Mouse (Mus musculus): ENCODE data around the gene Car10. TPM values are rescaled to one million over a fixed set of nuclear protein-coding genes. Genes with fewer than 3 reads are reported as not detected.

Car10 gene
- polyA plus RNA-seq, 1 experiment from 2014 or later = 0.05 TPM

GRCm38 (mm10) chr11:93098933-93099381 lies 1.1 kb downstream of the Car10 start:
- WGBS = under 1% methylated on average over 35 of the region's 37 CpGs
- Histone ChIP-seq H3K36me3 (ENCODE audit: control insufficient read depth, insufficient read depth, low read length) (no peaks in the 10 kb centered on the region), H3K9me3 (ENCODE audit: control insufficient read depth, low read length) (no peaks in the 10 kb centered on the region), H3K9ac (ENCODE audit: low read length) (no peak overlapping the region), H3K27me3 (ENCODE audit: control insufficient read depth, insufficient read depth, low read length) (peaks cover 16% of the 10 kb centered on the region), H3K4me2 (replicated peaks; ENCODE audit: low read depth) (peak overlapping the region; percentile 51), H3K4me1 (replicated peaks; ENCODE audit: control insufficient read depth, insufficient read depth) (no peaks in the 10 kb centered on the region), H3K27ac (replicated peaks) (no peak overlapping the region), H3K4me3 (ENCODE audit: low read depth, low read length) (peak overlapping the region; percentile 32)
- DNase-seq (ENCODE audit: low spot score) = no peak
- no peak for ATAC-seq (ENCODE audit: low FRiP score, low TSS enrichment)
- TF ChIP-seq EP300 (optimal IDR thresholded peaks at IDR 0.05) (no peak), CTCF (IDR thresholded peaks at IDR 0.05; ENCODE audit: low read depth) (no peak)

- peaks cover 16% of the 10 kb centered on the region for H3K27me3 ChIP-seq (ENCODE audit: control insufficient read depth, insufficient read depth, low read length)
- ATAC-seq (ENCODE audit: low FRiP score, low TSS enrichment) = no peak
These were observed 1.9 kb downstream of the Car10 start for GRCm38 (mm10) chr11:93099431-93100370.

GRCm38 (mm10) chr11:93100606-93101005 lies 2.8 kb downstream of the Car10 start:
- DNase-seq (ENCODE audit: low spot score) = no peak
- no peaks in the 10 kb centered on the region for H3K36me3 ChIP-seq (ENCODE audit: control insufficient read depth, insufficient read depth, low read length)
- H3K9ac ChIP-seq (ENCODE audit: low read length) = no peak overlapping the region
- TF ChIP-seq CTCF (IDR thresholded peaks at IDR 0.05; ENCODE audit: low read depth) (no peak), EP300 (optimal IDR thresholded peaks at IDR 0.05) (no peak)
- H3K9me3 ChIP-seq (ENCODE audit: control insufficient read depth, low read length) = no peaks in the 10 kb centered on the region
- peaks cover 16% of the 10 kb centered on the region for H3K27me3 ChIP-seq (ENCODE audit: control insufficient read depth, insufficient read depth, low read length)
- no peak overlapping the region for H3K4me3 ChIP-seq (ENCODE audit: low read depth, low read length)
- ATAC-seq (ENCODE audit: low FRiP score, low TSS enrichment) = no peak
- WGBS = 1% methylated on average over 6 of the region's 6 CpGs
- no peak overlapping the region for H3K4me2 ChIP-seq (replicated peaks; ENCODE audit: low read depth)
- no peak overlapping the region for H3K27ac ChIP-seq (replicated peaks)
- no peaks in the 10 kb centered on the region for H3K4me1 ChIP-seq (replicated peaks; ENCODE audit: control insufficient read depth, insufficient read depth)

More at GRCm38 (mm10) chr11:93099431-93100370, 1.9 kb downstream of the Car10 start:
- no peaks in the 10 kb centered on the region for H3K9me3 ChIP-seq (ENCODE audit: control insufficient read depth, low read length)
- H3K36me3 ChIP-seq (ENCODE audit: control insufficient read depth, insufficient read depth, low read length) = no peaks in the 10 kb centered on the region
- WGBS = 1% methylated on average over 51 of the region's 53 CpGs
- TF ChIP-seq CTCF (IDR thresholded peaks at IDR 0.05; ENCODE audit: low read depth) (no peak), EP300 (optimal IDR thresholded peaks at IDR 0.05) (no peak)
- H3K4me3 ChIP-seq (ENCODE audit: low read depth, low read length) = peak overlapping the region; percentile 32
- H3K9ac ChIP-seq (ENCODE audit: low read length) = no peak overlapping the region
- peak overlapping the region; percentile 51 for H3K4me2 ChIP-seq (replicated peaks; ENCODE audit: low read depth)
- H3K4me1 ChIP-seq (replicated peaks; ENCODE audit: control insufficient read depth, insufficient read depth) = no peaks in the 10 kb centered on the region
- DNase-seq (ENCODE audit: low spot score) = no peak
- no peak overlapping the region for H3K27ac ChIP-seq (replicated peaks)

- no peaks in the 10 kb centered on the region for H3K9me3 ChIP-seq (ENCODE audit: control insufficient read depth, low read length)
- no peak for ATAC-seq (ENCODE audit: low FRiP score, low TSS enrichment)
- no peak overlapping the region for H3K4me2 ChIP-seq (replicated peaks; ENCODE audit: low read depth)
- no peak overlapping the region for H3K4me3 ChIP-seq (ENCODE audit: low read depth, low read length)
- peaks cover 16% of the 10 kb centered on the region for H3K27me3 ChIP-seq (ENCODE audit: control insufficient read depth, insufficient read depth, low read length)
- no peaks in the 10 kb centered on the region for H3K36me3 ChIP-seq (ENCODE audit: control insufficient read depth, insufficient read depth, low read length)
- no peak overlapping the region for H3K27ac ChIP-seq (replicated peaks)
- no peak for DNase-seq (ENCODE audit: low spot score)
- TF ChIP-seq EP300 (optimal IDR thresholded peaks at IDR 0.05) (no peak), CTCF (IDR thresholded peaks at IDR 0.05; ENCODE audit: low read depth) (no peak)
- WGBS = 2% methylated on average over 2 of the region's 2 CpGs
- H3K9ac ChIP-seq (ENCODE audit: low read length) = no peak overlapping the region
- no peaks in the 10 kb centered on the region for H3K4me1 ChIP-seq (replicated peaks; ENCODE audit: control insufficient read depth, insufficient read depth)
These were observed 3.3 kb downstream of the Car10 start for GRCm38 (mm10) chr11:93101106-93101505.

- H3K4me1 ChIP-seq (replicated peaks; ENCODE audit: control insufficient read depth, insufficient read depth) = no peaks in the 10 kb centered on the region
- DNase-seq (ENCODE audit: low spot score) (no peak), ATAC-seq (ENCODE audit: low FRiP score, low TSS enrichment) (no peak)
- H3K4me2 ChIP-seq (replicated peaks; ENCODE audit: low read depth) = no peak overlapping the region
- H3K36me3 ChIP-seq (ENCODE audit: control insufficient read depth, insufficient read depth, low read length) = no peaks in the 10 kb centered on the region
- TF ChIP-seq CTCF (IDR thresholded peaks at IDR 0.05; ENCODE audit: low read depth) (no peak), EP300 (optimal IDR thresholded peaks at IDR 0.05) (no peak)
- no peak overlapping the region for H3K9ac ChIP-seq (ENCODE audit: low read length)
- no peaks in the 10 kb centered on the region for H3K9me3 ChIP-seq (ENCODE audit: control insufficient read depth, low read length)
- no peak overlapping the region for H3K4me3 ChIP-seq (ENCODE audit: low read depth, low read length)
- H3K27me3 ChIP-seq (ENCODE audit: control insufficient read depth, insufficient read depth, low read length) = peaks cover 13% of the 10 kb centered on the region
- H3K27ac ChIP-seq (replicated peaks) = no peak overlapping the region
- 72% methylated on average over 9 of the region's 9 CpGs for WGBS
These were observed 4.5 kb downstream of the Car10 start for GRCm38 (mm10) chr11:93102321-93102720.
